Mouse (Mus musculus): ENCODE measurements around the gene Rps11. TPM values are rescaled to one million over a fixed set of nuclear protein-coding genes. Genes with fewer than 3 reads are reported as not detected.
"Not testable (repeated sequence)": the region's sequence is repeated elsewhere in the genome, so short reads cannot be mapped to it uniquely, and the experiment has no call there.

Rps11 gene
- polyA plus RNA-seq, 1 experiment = 2,217 TPM

- Histone ChIP-seq H3K27me3 (ENCODE audit: control insufficient read depth, insufficient read depth, insufficient read length) (no peaks in the 10 kb centered on the region), H3K36me3 (ENCODE audit: control insufficient read depth, insufficient read depth) (peaks cover 6% of the 10 kb centered on the region), H3K79me2 (ENCODE audit: control insufficient read depth, insufficient read depth) (no peaks in the 10 kb centered on the region), H3K4me3 (no peak overlapping the region), H3K4me2 (ENCODE audit: low read depth) (no peak overlapping the region), H3ac (ENCODE audit: control insufficient read depth, insufficient read length) (no peak overlapping the region)
- TF ChIP-seq MYOG (IDR thresholded peaks at IDR 0.05; ENCODE audit: control insufficient read depth in 1 of 3, insufficient read depth in 1 of 3, insufficient read length in 2 of 3, low read depth in 2 of 3) = no peak
- no peak for TF ChIP-seq REST (IDR thresholded peaks at IDR 0.05; ENCODE audit: insufficient read depth, insufficient read length)
- no peak for TF ChIP-seq POLR2AphosphoS2 (IDR thresholded peaks at IDR 0.05; ENCODE audit: insufficient read length, low read depth)
- no peak for TF ChIP-seq MAX (IDR thresholded peaks at IDR 0.05; ENCODE audit: low read depth)
- no peak for TF ChIP-seq USF1 (IDR thresholded peaks at IDR 0.05; ENCODE audit: low read depth)
- TF ChIP-seq TCF3 (IDR thresholded peaks at IDR 0.05; ENCODE audit: insufficient read length, low read depth) = no peak
- TF ChIP-seq E2F4 (IDR thresholded peaks at IDR 0.05; ENCODE audit: insufficient read depth) = no peak
These were observed 10.8 kb downstream of the Rps11 start for GRCm38 (mm10) chr7:45113476-45113875.

- no peak overlapping the region for H3ac ChIP-seq (ENCODE audit: control insufficient read depth, insufficient read length)
- H3K36me3 ChIP-seq (ENCODE audit: control insufficient read depth, insufficient read depth) = no peaks in the 10 kb centered on the region
- TF ChIP-seq MYOD1 (IDR thresholded peaks at IDR 0.05; ENCODE audit: control insufficient read depth in 1 of 3, insufficient read length in 2 of 3, low read depth in 2 of 3) = no peak
- no peak for TF ChIP-seq TCF12 (IDR thresholded peaks at IDR 0.05; ENCODE audit: insufficient read depth, poor library complexity, severe bottlenecking)
- no peak for TF ChIP-seq MAX (IDR thresholded peaks at IDR 0.05; ENCODE audit: low read depth)
- no peak for TF ChIP-seq TCF3 (IDR thresholded peaks at IDR 0.05; ENCODE audit: insufficient read length, low read depth)
- TF ChIP-seq POLR2AphosphoS2 (IDR thresholded peaks at IDR 0.05; ENCODE audit: insufficient read length, low read depth) = no peak
- no peak for TF ChIP-seq CEBPB (IDR thresholded peaks at IDR 0.05; ENCODE audit: insufficient read depth, poor library complexity, severe bottlenecking)
- no peak for TF ChIP-seq E2F4 (IDR thresholded peaks at IDR 0.05; ENCODE audit: insufficient read depth)
- TF ChIP-seq POLR2A (IDR thresholded peaks at IDR 0.05; ENCODE audit: insufficient read length, low read depth) = no peak
- no peak for TF ChIP-seq MYOG (IDR thresholded peaks at IDR 0.05; ENCODE audit: control insufficient read depth in 1 of 3, insufficient read depth in 1 of 3, insufficient read length in 2 of 3, low read depth in 2 of 3)
- no peak for TF ChIP-seq USF1 (IDR thresholded peaks at IDR 0.05; ENCODE audit: low read depth)
- no peak for TF ChIP-seq SRF (IDR thresholded peaks at IDR 0.05; ENCODE audit: control insufficient read depth, insufficient read length, low read depth)
- TF ChIP-seq REST (IDR thresholded peaks at IDR 0.05; ENCODE audit: insufficient read depth, insufficient read length) = no peak
- no peak overlapping the region for H3K4me3 ChIP-seq
- H3K79me2 ChIP-seq (ENCODE audit: control insufficient read depth, insufficient read depth) = no peaks in the 10 kb centered on the region
- no peak overlapping the region for H3K4me2 ChIP-seq (ENCODE audit: low read depth)
- H3K27me3 ChIP-seq (ENCODE audit: control insufficient read depth, insufficient read depth, insufficient read length) = no peaks in the 10 kb centered on the region
These were observed 11.7 kb downstream of the Rps11 start for GRCm38 (mm10) chr7:45112529-45112928.

- no peak overlapping the region for H3ac ChIP-seq (ENCODE audit: control insufficient read depth, insufficient read length)
- H3K4me2 ChIP-seq (ENCODE audit: low read depth) = no peak overlapping the region
- H3K27me3 ChIP-seq (ENCODE audit: control insufficient read depth, insufficient read depth, insufficient read length) = no peaks in the 10 kb centered on the region
- H3K4me3 ChIP-seq = no peak overlapping the region
- TF ChIP-seq MYOD1 (IDR thresholded peaks at IDR 0.05; ENCODE audit: control insufficient read depth in 1 of 3, insufficient read length in 2 of 3, low read depth in 2 of 3) (peak in 1 of 3 experiments; percentile 30), MYOG (IDR thresholded peaks at IDR 0.05; ENCODE audit: control insufficient read depth in 1 of 3, insufficient read depth in 1 of 3, insufficient read length in 2 of 3, low read depth in 2 of 3) (peak in 1 of 3 experiments; percentile 26), POLR2A (IDR thresholded peaks at IDR 0.05; ENCODE audit: insufficient read length, low read depth) (no peak)
- no peaks in the 10 kb centered on the region for H3K36me3 ChIP-seq (ENCODE audit: control insufficient read depth, insufficient read depth)
- H3K79me2 ChIP-seq (ENCODE audit: control insufficient read depth, insufficient read depth) = no peaks in the 10 kb centered on the region
These were observed 12.3 kb downstream of the Rps11 start for GRCm38 (mm10) chr7:45111940-45112339.

GRCm38 (mm10) chr7:45110089-45110488 is 14.2 kb downstream of the Rps11 start:
- H3K79me2 ChIP-seq (ENCODE audit: control insufficient read depth, insufficient read depth); H3K4me2 ChIP-seq (ENCODE audit: low read depth); H3K27me3 ChIP-seq (ENCODE audit: control insufficient read depth, insufficient read depth, insufficient read length); H3K4me3 ChIP-seq; H3K36me3 ChIP-seq (ENCODE audit: control insufficient read depth, insufficient read depth); H3ac ChIP-seq (ENCODE audit: control insufficient read depth, insufficient read length): not testable (repeated sequence)

GRCm38 (mm10) chr7:45107052-45107645 is 17.1 kb downstream of the Rps11 start:
- Histone ChIP-seq H3K79me2 (ENCODE audit: control insufficient read depth, insufficient read depth) (no peaks in the 10 kb centered on the region), H3K36me3 (ENCODE audit: control insufficient read depth, insufficient read depth) (no peaks in the 10 kb centered on the region), H3ac (ENCODE audit: control insufficient read depth, insufficient read length) (no peak overlapping the region), H3K4me3 (no peak overlapping the region), H3K27me3 (ENCODE audit: control insufficient read depth, insufficient read depth, insufficient read length) (no peaks in the 10 kb centered on the region), H3K4me2 (ENCODE audit: low read depth) (no peak overlapping the region)
- TF ChIP-seq MAX (IDR thresholded peaks at IDR 0.05; ENCODE audit: low read depth) (no peak), TCF12 (IDR thresholded peaks at IDR 0.05; ENCODE audit: insufficient read depth, poor library complexity, severe bottlenecking) (no peak), CEBPB (IDR thresholded peaks at IDR 0.05; ENCODE audit: insufficient read depth, poor library complexity, severe bottlenecking) (no peak), POLR2A (IDR thresholded peaks at IDR 0.05; ENCODE audit: insufficient read length, low read depth) (no peak)

- TF ChIP-seq USF1 (IDR thresholded peaks at IDR 0.05; ENCODE audit: low read depth) (no peak), TCF12 (IDR thresholded peaks at IDR 0.05; ENCODE audit: insufficient read depth, poor library complexity, severe bottlenecking) (no peak), TCF3 (IDR thresholded peaks at IDR 0.05; ENCODE audit: insufficient read length, low read depth) (no peak), MYOG (IDR thresholded peaks at IDR 0.05; ENCODE audit: control insufficient read depth in 1 of 3, insufficient read depth in 1 of 3, insufficient read length in 2 of 3, low read depth in 2 of 3) (no peak), POLR2A (IDR thresholded peaks at IDR 0.05; ENCODE audit: insufficient read length, low read depth) (no peak), CEBPB (IDR thresholded peaks at IDR 0.05; ENCODE audit: insufficient read depth, poor library complexity, severe bottlenecking) (no peak), REST (IDR thresholded peaks at IDR 0.05; ENCODE audit: insufficient read depth, insufficient read length) (no peak), MYOD1 (IDR thresholded peaks at IDR 0.05; ENCODE audit: control insufficient read depth in 1 of 3, insufficient read length in 2 of 3, low read depth in 2 of 3) (no peak), E2F4 (IDR thresholded peaks at IDR 0.05; ENCODE audit: insufficient read depth) (no peak), MAX (IDR thresholded peaks at IDR 0.05; ENCODE audit: low read depth) (no peak), POLR2AphosphoS2 (IDR thresholded peaks at IDR 0.05; ENCODE audit: insufficient read length, low read depth) (no peak), SRF (IDR thresholded peaks at IDR 0.05; ENCODE audit: control insufficient read depth, insufficient read length, low read depth) (no peak)
- Histone ChIP-seq H3K36me3 (ENCODE audit: control insufficient read depth, insufficient read depth) (no peaks in the 10 kb centered on the region), H3K4me3 (no peak overlapping the region), H3K4me2 (ENCODE audit: low read depth) (no peak overlapping the region), H3K27me3 (ENCODE audit: control insufficient read depth, insufficient read depth, insufficient read length) (no peaks in the 10 kb centered on the region), H3K79me2 (ENCODE audit: control insufficient read depth, insufficient read depth) (no peaks in the 10 kb centered on the region), H3ac (ENCODE audit: control insufficient read depth, insufficient read length) (no peak overlapping the region)
These were observed 17.8 kb downstream of the Rps11 start for GRCm38 (mm10) chr7:45106441-45106840.

Data from myocyte (in vitro differentiated cells).